Mouse (Mus musculus) heart, adult 2 months (tissue): Measurements from ENCODE around the gene Fus.

Experiments
- CTCF ChIP-seq: fragments of 200-600 bp; IDR thresholded peaks from 2 replicates; pipeline ENCODE4 v1.8.1; 2022; ENCODE audit warnings: antibody characterized with exemption, mild to moderate bottlenecking, moderate library complexity
- EP300 ChIP-seq: fragments of 200-500 bp; IDR thresholded peaks from 2 replicates; pipeline ENCODE4 v1.6.1; 2011; ENCODE audit warnings: low read depth, low read length, control low read depth; ENCODE audit not compliant: insufficient read depth
- POLR2A ChIP-seq: fragments of 200-500 bp; IDR thresholded peaks from 2 replicates; pipeline ENCODE4 v1.6.1; 2011; ENCODE audit warnings: mild to moderate bottlenecking, low read depth, low read length, control low read depth; ENCODE audit not compliant: insufficient read depth

DNA sequence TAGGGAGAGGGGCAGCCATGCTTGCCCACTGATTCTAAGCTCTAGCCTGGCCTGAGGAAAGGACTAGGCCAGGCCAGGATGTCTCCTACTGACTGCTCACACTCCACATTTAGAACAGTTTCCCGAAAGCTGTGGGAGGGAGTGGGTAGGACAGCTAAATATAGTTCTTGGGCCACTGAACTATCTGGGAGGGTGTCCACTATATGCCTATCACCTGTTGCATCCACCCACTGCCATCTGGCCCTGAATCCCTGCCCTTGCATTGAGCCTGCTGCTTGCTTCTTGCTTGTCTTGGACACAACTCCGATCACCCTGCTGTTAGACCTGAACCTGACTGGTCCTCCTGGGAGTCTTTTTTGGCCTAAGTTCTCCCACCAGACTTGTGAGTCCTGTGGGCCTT is 36.4 kb downstream of the Fus start, which contains the start of gene Trim72:
- TF ChIP-seq CTCF (no peak), POLR2A (peak; percentile 86), EP300 (peak; percentile 86; the same call in 1 of the 2 replicates)
